Mouse (Mus musculus) kidney, embryonic 14.5 days (tissue): ENCODE data around the gene Olfr1093. TPM values are rescaled to one million over a fixed set of nuclear protein-coding genes. Genes with fewer than 3 reads are reported as not detected.

Source experiments
- ATAC-seq: fragments of 200-750 bp; cut with Nextera tagmentation; 2 replicates; pipeline ENCODE4 v1.8.0; 2017; ENCODE audit warnings: moderate number of reproducible peaks, mild to moderate bottlenecking, moderate TSS enrichment, moderate library complexity; ENCODE audit not compliant: low FRiP score, low TSS enrichment
- H3K27ac ChIP-seq: fragments of 300-500 bp; sonication (generic); 2 replicates; pipeline ENCODE4 v1.5.1; 2014; ENCODE audit warnings: low read depth, mild to moderate bottlenecking, low read length, moderate library complexity, mixed read lengths
- H3K27me3 ChIP-seq: fragments of 300-500 bp; sonication (generic); 2 replicates; pipeline ENCODE4 v1.6.1; 2014; ENCODE audit warnings: mild to moderate bottlenecking, low read length; ENCODE audit not compliant: control insufficient read depth, insufficient read depth
- H3K36me3 ChIP-seq: fragments of 300-500 bp; sonication (generic); 2 replicates; pipeline ENCODE4 v1.6.1; 2014; ENCODE audit warnings: low read length, mixed read lengths; ENCODE audit not compliant: control insufficient read depth, insufficient read depth
- H3K4me1 ChIP-seq: fragments of 300-500 bp; sonication (generic); 2 replicates; pipeline ENCODE4 v1.6.1; 2014; ENCODE audit warnings: low read length, mixed read lengths; ENCODE audit not compliant: control insufficient read depth, insufficient read depth
- H3K4me2 ChIP-seq: fragments of 300-500 bp; sonication (generic); replicated peaks from 2 replicates; pipeline ENCODE4 v1.6.1; 2014; ENCODE audit warnings: low read depth, mild to moderate bottlenecking, low read length
- H3K4me3 ChIP-seq: fragments of 300-500 bp; sonication (generic); 2 replicates; pipeline ENCODE4 v1.5.1; 2014; ENCODE audit warnings: mild to moderate bottlenecking, low read length
- H3K9ac ChIP-seq: fragments of 300-500 bp; sonication (generic); 2 replicates; pipeline ENCODE4 v1.6.1; 2014; ENCODE audit warnings: low read depth, mild to moderate bottlenecking, low read length, moderate library complexity
- H3K9me3 ChIP-seq: fragments of 300-500 bp; sonication (generic); 2 replicates; pipeline ENCODE4 v1.6.1; 2016; ENCODE audit warnings: low read length; ENCODE audit not compliant: control insufficient read depth
- WGBS: fragments of 180-500 bp; shearing (Covaris S2); extraction: QIAGEN DNeasy Blood & Tissue Kit; methylation state at CpG from one replicate; pipeline ENCODE4 v1.1.7; 2014; 5-methylcytosine and 5-hydroxymethylcytosine counted together
- polyA plus RNA-seq: library from polyadenylated mRNA; unstranded; fragments of >200 nt; fragmentation: Nextera tagmentation; extraction: Ambion mirVana; gene quantifications from 2 replicates; pipeline ENCODE4 v1.2.1, GENCODE M21; 2014

Gene Olfr1093
- polyA plus RNA-seq = not detected in 2 replicates

- no peak within 1 kb of the TSS for H3K4me2 ChIP-seq
- WGBS = 82% methylated on average over 2 of the region's 2 CpGs
- H3K27ac ChIP-seq = no peak within 1 kb of the TSS
- ATAC-seq = no peak
- no peaks in the 10 kb centered on the region for H3K4me1 ChIP-seq
- no peaks in the 10 kb centered on the region for H3K27me3 ChIP-seq
- no peaks in the 10 kb centered on the region for H3K36me3 ChIP-seq
- H3K9ac ChIP-seq = no peak within 1 kb of the TSS
- no peaks in the 10 kb centered on the region for H3K9me3 ChIP-seq
- no peak within 1 kb of the TSS for H3K4me3 ChIP-seq
Observed at GRCm38 (mm10) chr2:86782179-86782578, at the start of gene Olfr1093. TSS of gene Olfr1093 (plus strand) at chr2:86782479.

- Histone ChIP-seq H3K27me3 (no peaks in the 10 kb centered on the region), H3K36me3 (no peaks in the 10 kb centered on the region), H3K4me3 (no peak within 1 kb of the TSS), H3K4me1 (no peaks in the 10 kb centered on the region), H3K9ac (no peak within 1 kb of the TSS), H3K9me3 (no peaks in the 10 kb centered on the region), H3K4me2 (no peak within 1 kb of the TSS), H3K27ac (no peak within 1 kb of the TSS)
- no peak for ATAC-seq
Observed at GRCm38 (mm10) chr2:86733601-86734000, 48.7 kb upstream of the Olfr1093 start, which contains the start of gene Olfr1089. TSS of gene Olfr1089 (minus strand) at chr2:86733701.

DNA sequence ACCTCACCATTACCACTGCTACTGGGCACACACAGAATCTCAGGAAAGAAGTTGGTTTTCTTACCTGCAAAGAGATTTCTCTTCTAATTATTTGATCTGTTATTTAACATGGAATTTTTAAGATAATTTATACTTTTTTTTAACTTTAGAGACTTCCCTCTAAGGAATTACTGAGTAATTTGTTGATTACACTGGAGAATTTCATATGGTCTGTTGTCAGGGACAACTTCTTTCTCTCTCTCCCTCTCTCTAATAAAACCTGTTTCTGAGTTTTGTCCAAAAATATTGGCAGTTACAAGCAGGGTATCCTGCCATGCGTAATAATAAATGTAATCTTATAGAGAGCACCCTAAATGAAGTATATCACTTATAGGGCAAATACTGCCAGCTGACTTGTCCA is 23.4 kb upstream of the Olfr1093 start, which contains the start of gene Olfr1090:
Gene Olfr1090 (minus strand): TSS at position 101 of the 400 bp plus-strand sequence.
- no peak within 1 kb of the TSS for H3K9ac ChIP-seq
- WGBS = 92% methylated on average over 1 of the region's 1 CpGs
- no peaks in the 10 kb centered on the region for H3K36me3 ChIP-seq
- H3K4me2 ChIP-seq = no peak within 1 kb of the TSS
- no peaks in the 10 kb centered on the region for H3K4me1 ChIP-seq
- H3K27ac ChIP-seq = no peak within 1 kb of the TSS
- no peak for ATAC-seq
- H3K27me3 ChIP-seq = no peaks in the 10 kb centered on the region
- H3K9me3 ChIP-seq = no peaks in the 10 kb centered on the region
- no peak within 1 kb of the TSS for H3K4me3 ChIP-seq

GRCm38 (mm10) chr2:86761050-86761449 is 21.2 kb upstream of the Olfr1093 start:
- H3K27me3 ChIP-seq = no peaks in the 10 kb centered on the region
- no peak overlapping the region for H3K4me3 ChIP-seq
- no peaks in the 10 kb centered on the region for H3K9me3 ChIP-seq
- no peak overlapping the region for H3K27ac ChIP-seq
- no peak overlapping the region for H3K4me2 ChIP-seq
- ATAC-seq = no peak
- no peaks in the 10 kb centered on the region for H3K36me3 ChIP-seq
- WGBS = 94% methylated on average over 6 of the region's 6 CpGs
- no peak overlapping the region for H3K9ac ChIP-seq
- no peaks in the 10 kb centered on the region for H3K4me1 ChIP-seq

GRCm38 (mm10) chr2:86809918-86810317 is 27.6 kb downstream of the Olfr1093 start, which contains the start of gene Olfr141:
TSS of gene Olfr141 (minus strand) at chr2:86810018.
- no peaks in the 10 kb centered on the region for H3K4me1 ChIP-seq
- no peaks in the 10 kb centered on the region for H3K27me3 ChIP-seq
- ATAC-seq = no peak
- H3K36me3 ChIP-seq = no peaks in the 10 kb centered on the region
- H3K4me2 ChIP-seq = no peak within 1 kb of the TSS
- no peak within 1 kb of the TSS for H3K27ac ChIP-seq
- no peak within 1 kb of the TSS for H3K4me3 ChIP-seq
- no peak within 1 kb of the TSS for H3K9ac ChIP-seq
- no peaks in the 10 kb centered on the region for H3K9me3 ChIP-seq

DNA sequence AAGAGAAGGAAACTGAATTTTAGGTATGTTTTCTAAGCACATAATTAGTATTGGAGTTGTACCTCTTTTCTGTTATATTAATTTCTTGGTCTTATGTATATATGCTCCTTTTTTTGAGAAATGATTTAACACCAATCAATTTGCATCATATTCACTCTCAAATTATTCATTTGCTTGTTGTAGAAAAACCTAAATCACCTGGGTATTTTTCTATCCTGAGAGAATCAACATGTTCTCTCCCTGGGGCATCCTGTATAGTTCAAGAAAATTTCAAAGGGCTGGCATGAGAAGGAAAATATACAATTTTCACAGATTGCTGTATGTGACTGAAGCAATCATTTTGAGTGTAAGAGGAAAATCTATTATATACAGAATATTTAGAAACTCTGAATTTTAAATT is 42.1 kb downstream of the Olfr1093 start, which contains the start of gene Olfr1094:
Gene Olfr1094 (plus strand): TSS at position 301 of the 400 bp plus-strand sequence.
- H3K9me3 ChIP-seq = no peaks in the 10 kb centered on the region
- no peaks in the 10 kb centered on the region for H3K36me3 ChIP-seq
- no peak within 1 kb of the TSS for H3K4me2 ChIP-seq
- no peak for ATAC-seq
- no peaks in the 10 kb centered on the region for H3K4me1 ChIP-seq
- H3K27ac ChIP-seq = no peak within 1 kb of the TSS
- H3K4me3 ChIP-seq = no peak within 1 kb of the TSS
- no peak within 1 kb of the TSS for H3K9ac ChIP-seq
- no peaks in the 10 kb centered on the region for H3K27me3 ChIP-seq

Other genes with a start within 250 kb of the Olfr1093 start
- gene Olfr1079, start 240.0 kb upstream of the Olfr1093 start, polyA plus RNA-seq = not detected in 2 replicates
- gene Olfr1080, start 224.2 kb upstream of the Olfr1093 start, polyA plus RNA-seq = not detected in 2 replicates
- not detected in 2 replicates for gene Olfr1082, start 183.5 kb upstream of the Olfr1093 start, polyA plus RNA-seq
- gene Olfr1084, start 142.8 kb upstream of the Olfr1093 start, polyA plus RNA-seq = not detected in 2 replicates
- not detected in 2 replicates for gene Olfr1085, start 120.5 kb upstream of the Olfr1093 start, polyA plus RNA-seq
- gene Olfr1086, start 102.4 kb upstream of the Olfr1093 start, polyA plus RNA-seq = not detected in 2 replicates
- gene Olfr1087, start 84.1 kb upstream of the Olfr1093 start, polyA plus RNA-seq = not detected in 2 replicates
- not detected in 2 replicates for gene Olfr1089, start 48.8 kb upstream of the Olfr1093 start, polyA plus RNA-seq
- gene Olfr1090, start 23.5 kb upstream of the Olfr1093 start, polyA plus RNA-seq = not detected in 2 replicates
- not detected in 2 replicates for gene Olfr141, start 27.5 kb downstream of the Olfr1093 start, polyA plus RNA-seq
- gene Olfr1094, start 42.2 kb downstream of the Olfr1093 start, polyA plus RNA-seq = not detected in 2 replicates
- gene Olfr1095, start 69.2 kb downstream of the Olfr1093 start, polyA plus RNA-seq = not detected in 2 replicates
- gene Gm13723, start 92.3 kb downstream of the Olfr1093 start, polyA plus RNA-seq = not detected in 2 replicates
- not detected in 2 replicates for gene Olfr1097, start 109.7 kb downstream of the Olfr1093 start, polyA plus RNA-seq
- gene Olfr1098, start 142.1 kb downstream of the Olfr1093 start, polyA plus RNA-seq = not detected in 2 replicates
- gene Olfr1099, start 178.2 kb downstream of the Olfr1093 start, polyA plus RNA-seq = not detected in 2 replicates
- gene Olfr1100, start 197.5 kb downstream of the Olfr1093 start, polyA plus RNA-seq = not detected in 2 replicates
- not detected in 2 replicates for gene Olfr1101, start 208.7 kb downstream of the Olfr1093 start, polyA plus RNA-seq
- gene Olfr1102, start 215.9 kb downstream of the Olfr1093 start, polyA plus RNA-seq = not detected in 2 replicates
- not detected in 2 replicates for gene Olfr1104, start 244.6 kb downstream of the Olfr1093 start, polyA plus RNA-seq